Mouse (Mus musculus): ENCODE data around the gene Msl1. TPM values are rescaled to one million over a fixed set of nuclear protein-coding genes. Genes with fewer than 3 reads are reported as not detected.

Gene Msl1
- total RNA-seq, 4 experiments from 2014 or later, result 53.9 to 57.7 (median 55.8) TPM

- DNase-seq (ENCODE audit: low spot score in 2 of 2), result no peak
Measured at GRCm38 (mm10) chr11:98837917-98838316, 42.6 kb downstream of the Msl1 start.

DNA sequence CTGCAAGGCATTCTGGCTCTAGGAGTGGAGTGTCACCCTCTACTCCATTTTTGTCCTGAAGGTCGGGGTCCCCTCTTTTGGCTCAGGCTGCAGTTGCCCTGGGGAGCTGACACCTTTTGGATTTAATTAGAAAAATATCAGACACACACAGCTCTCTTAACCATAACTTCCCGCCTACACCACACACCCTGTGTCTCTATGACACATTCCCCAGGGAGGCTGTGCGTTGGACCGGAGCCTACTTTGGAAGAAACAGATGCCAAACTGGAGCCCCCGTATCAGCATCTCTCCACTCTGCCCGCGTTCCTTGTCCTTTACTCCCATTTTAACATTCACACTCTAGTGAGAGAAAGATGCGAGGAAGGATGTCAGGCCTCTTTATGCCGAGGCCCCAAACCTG lies 43.2 kb downstream of the Msl1 start:
- DNase-seq (ENCODE audit: low spot score in 2 of 2), result no peak

- DNase-seq (ENCODE audit: low spot score in 2 of 2), result no peak
Measured at GRCm38 (mm10) chr11:98839402-98839801, 44.1 kb downstream of the Msl1 start.

DNA sequence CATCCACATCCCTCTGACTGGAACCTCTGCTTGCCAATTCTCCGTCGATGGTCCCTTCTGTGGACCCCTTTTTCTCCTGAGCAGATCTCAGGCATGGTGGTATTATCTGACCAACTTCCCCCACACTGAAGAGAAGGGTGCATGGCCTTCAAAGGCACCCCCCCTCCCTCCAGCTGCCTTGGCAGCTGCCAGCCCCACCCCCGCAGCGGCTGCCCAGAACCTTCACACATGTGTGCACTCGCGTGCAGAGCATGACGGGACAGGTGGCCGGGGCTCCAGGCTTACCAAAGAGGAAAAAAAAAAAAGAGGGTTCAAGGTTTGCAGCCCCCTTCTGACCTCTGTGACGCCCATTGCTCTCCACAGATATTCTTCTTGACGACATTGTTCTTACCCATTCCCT lies 44.6 kb downstream of the Msl1 start:
- no peak for DNase-seq (ENCODE audit: low spot score in 2 of 2)

DNA sequence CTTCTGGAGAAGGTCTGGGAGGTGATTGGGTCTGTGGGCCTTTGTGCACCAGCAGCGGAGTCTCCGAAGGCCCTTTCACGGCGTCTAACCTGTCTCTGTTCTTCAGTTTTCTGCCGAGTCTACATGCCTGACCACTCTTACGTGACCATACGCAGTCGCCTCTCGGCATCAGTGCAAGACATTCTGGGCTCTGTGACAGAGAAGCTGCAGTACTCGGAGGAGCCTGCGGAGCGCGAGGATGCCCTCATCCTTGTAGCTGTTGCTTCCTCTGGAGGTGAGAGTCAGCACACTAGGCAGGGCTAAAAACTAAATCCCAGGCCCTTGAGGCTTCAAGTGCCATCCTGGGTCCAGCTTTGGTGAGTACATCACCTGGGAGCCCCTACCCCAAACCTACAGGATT lies 50.7 kb downstream of the Msl1 start:
- DNase-seq (ENCODE audit: low spot score in 2 of 2), result no peak

- DNase-seq (ENCODE audit: low spot score in 2 of 2), result no peak
Measured at GRCm38 (mm10) chr11:98846865-98847604, 51.7 kb downstream of the Msl1 start.

DNA sequence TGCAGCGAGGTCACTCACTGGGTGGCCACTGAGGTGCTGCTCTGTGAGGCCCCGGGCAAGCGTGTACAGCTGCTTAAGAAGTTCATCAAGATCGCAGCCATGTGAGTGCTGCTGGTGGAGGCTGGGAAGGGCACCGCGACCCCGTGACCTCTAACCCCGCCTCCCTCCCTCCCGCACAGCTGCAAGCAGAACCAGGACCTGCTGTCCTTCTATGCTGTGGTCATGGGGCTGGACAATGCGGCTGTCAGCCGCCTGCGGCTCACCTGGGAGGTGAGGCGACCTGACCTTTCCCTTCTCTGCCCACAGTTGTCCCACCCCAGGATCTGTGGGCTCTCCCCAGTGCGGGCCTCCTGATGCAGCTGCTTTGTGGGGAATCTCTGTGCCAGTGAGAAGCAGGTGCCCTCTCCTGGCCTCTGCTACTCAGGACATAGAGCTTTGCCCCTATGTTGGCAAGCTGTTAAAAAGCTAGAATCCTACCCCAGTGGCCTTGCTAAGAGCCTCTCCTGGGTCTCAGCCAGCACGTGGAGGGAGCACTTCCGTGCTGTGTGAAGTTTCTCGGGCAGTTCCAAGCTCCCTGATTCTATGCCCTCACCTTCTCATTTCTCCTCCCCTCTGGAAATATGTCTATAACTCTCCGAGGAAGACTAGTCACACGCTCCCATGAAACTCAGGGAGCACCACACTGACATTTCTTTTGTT lies 54.0 kb downstream of the Msl1 start:
- DNase-seq (ENCODE audit: low spot score in 2 of 2), result no peak

DNA sequence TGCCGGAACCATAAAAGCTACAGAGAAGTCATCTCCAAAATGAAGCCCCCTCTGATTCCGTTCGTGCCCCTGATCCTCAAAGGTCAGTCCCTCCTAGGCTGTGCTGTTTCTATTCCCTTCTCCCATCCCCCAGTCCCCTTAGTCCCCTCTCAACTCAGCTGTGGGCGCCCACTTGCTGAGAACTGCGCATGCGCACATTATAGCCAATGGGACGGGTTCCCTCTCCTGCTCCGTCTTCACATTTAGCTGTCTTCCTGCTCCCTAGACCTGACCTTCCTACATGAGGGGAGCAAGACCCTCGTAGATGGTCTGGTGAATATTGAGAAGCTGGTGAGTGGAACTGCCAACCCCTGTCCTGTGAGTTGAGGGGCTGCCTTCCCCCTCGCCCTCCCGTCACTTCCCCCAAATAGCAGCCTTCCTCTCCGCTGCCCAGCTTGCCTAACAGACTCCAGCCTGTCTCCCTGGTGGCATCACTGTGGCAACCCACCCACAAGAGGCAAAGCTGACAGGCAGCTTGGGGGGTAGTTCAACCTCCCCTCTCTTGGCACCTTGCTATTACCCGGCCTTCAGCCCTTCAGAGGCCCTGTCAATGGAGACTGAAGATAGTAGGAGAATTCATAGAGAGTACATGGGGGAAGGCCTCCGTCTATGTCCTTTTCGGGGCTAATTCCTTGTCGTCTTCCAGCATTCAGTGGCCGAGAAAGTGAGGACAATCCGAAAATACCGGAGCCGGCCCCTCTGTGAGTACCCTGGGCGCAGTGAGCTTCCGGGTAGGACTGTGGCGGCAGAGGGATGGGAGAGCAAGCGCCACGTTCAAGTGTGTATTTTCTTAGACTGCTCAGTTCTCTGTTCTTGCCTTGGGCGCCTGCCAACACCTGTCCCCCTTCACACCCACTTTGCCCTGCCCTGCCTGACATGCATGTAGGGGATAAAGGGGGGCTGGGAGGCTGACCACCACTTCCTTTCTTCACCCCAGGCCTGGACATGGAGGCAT lies 55.1 kb downstream of the Msl1 start:
- DNase-seq (ENCODE audit: low spot score in 2 of 2), result no peak

GRCm38 (mm10) chr11:98854116-98854515 lies 58.8 kb downstream of the Msl1 start:
- no peak for DNase-seq (ENCODE audit: low spot score in 2 of 2)

DNA sequence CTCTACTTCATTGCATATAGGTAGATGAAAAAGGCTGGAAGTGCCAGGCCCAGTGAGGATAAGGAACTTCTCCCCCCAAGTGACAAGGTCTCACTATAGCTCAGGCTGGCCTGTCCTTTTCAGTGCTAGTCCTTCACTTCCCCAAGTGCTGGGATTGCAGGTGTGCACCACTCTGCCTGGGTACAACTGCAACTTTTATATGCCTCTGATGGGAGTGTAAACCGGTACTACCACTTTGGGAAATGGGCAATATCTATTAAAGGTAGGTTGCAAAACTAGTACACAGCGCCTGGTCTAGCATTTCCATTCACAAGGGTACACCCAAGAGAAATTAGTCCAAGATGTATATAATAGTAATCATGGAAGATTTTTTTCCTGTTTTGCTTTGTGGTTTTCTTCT lies 59.3 kb downstream of the Msl1 start:
- no peak for DNase-seq (ENCODE audit: low spot score in 2 of 2)

Other genes with a start within 250 kb of the Msl1 start
- gene Ikzf3, start 249.5 kb upstream of the Msl1 start, total RNA-seq (2022), result not detected
- gene Zpbp2, start 244.4 kb upstream of the Msl1 start, total RNA-seq (2022), result not detected
- 10 to 100 TPM; 26.7 to 31.9 (median 28.4) TPM for gene Ormdl3, start 208.1 kb upstream of the Msl1 start, total RNA-seq (2022)
- gene Lrrc3c, start 197.2 kb upstream of the Msl1 start, total RNA-seq (2022), result not detected
- 1 to 10 TPM; 5.1 to 6.1 (median 5.4) TPM for gene Gm12355, start 169.9 kb upstream of the Msl1 start, total RNA-seq (2022)
- gene Gsdma3, start 169.2 kb upstream of the Msl1 start, total RNA-seq (2022), result 10 to 100 TPM in 1 of 4 experiments, 1 to 10 TPM in 3; 5.5 to 18.2 (median 8.3) TPM
- under 1 TPM in 3 of 4 experiments, not detected in 1; 0.24 to 0.51 (median 0.25) TPM for gene Gsdma2, start 148.8 kb upstream of the Msl1 start, total RNA-seq (2022)
- 1 to 10 TPM in 1 of 4 experiments, under 1 TPM in 3; 0.24 to 1.4 (median 0.85) TPM for gene Gsdma, start 131.2 kb upstream of the Msl1 start, total RNA-seq (2022)
- 100 to 1,000 TPM; 104 to 107 (median 104) TPM for gene Psmd3, start 113.0 kb upstream of the Msl1 start, total RNA-seq (2022)
- gene Csf3, start 94.3 kb upstream of the Msl1 start, total RNA-seq (2022), result not detected
- gene Med24, start 66.1 kb upstream of the Msl1 start, total RNA-seq (2022), result 10 to 100 TPM; 42.2 to 48.4 (median 47.9) TPM
- 10 to 100 TPM; 67.5 to 81.5 (median 76.2) TPM for gene Thra, start 54.9 kb upstream of the Msl1 start, total RNA-seq (2022)
- 100 to 1,000 TPM in 2 of 4 experiments, 10 to 100 TPM in 2; 83.4 to 175 (median 99.4) TPM for gene Nr1d1, start 20.2 kb upstream of the Msl1 start, total RNA-seq (2022)
- gene Casc3, start 9.4 kb downstream of the Msl1 start, total RNA-seq (2022), result 10 to 100 TPM; 14.1 to 18.4 (median 15.2) TPM
- gene Rapgefl1, start 41.3 kb downstream of the Msl1 start, total RNA-seq (2022), result under 1 TPM in 2 of 4 experiments, not detected in 2; 0.08 to 0.29 TPM
- gene Wipf2, start 68.1 kb downstream of the Msl1 start, total RNA-seq (2022), result 1 to 10 TPM; 5.0 to 9.1 (median 7.7) TPM
- gene Cdc6, start 112.3 kb downstream of the Msl1 start, total RNA-seq (2022), result under 1 TPM in 2 of 4 experiments, not detected in 2; 0.07 to 0.13 TPM
- gene Rara, start 132.3 kb downstream of the Msl1 start, total RNA-seq (2022), result 10 to 100 TPM in 2 of 4 experiments, 1 to 10 TPM in 2; 8.3 to 11.7 (median 9.5) TPM
- gene Gjd3, start 187.5 kb downstream of the Msl1 start, total RNA-seq (2022), result not detected
- gene Top2a, start 228.7 kb downstream of the Msl1 start, total RNA-seq (2022), result under 1 TPM in 3 of 4 experiments, not detected in 1; 0.25 to 0.60 (median 0.29) TPM
- 10 to 100 TPM; 23.4 to 50.7 (median 34.4) TPM for gene Igfbp4, start 245.7 kb downstream of the Msl1 start, total RNA-seq (2022)